Mouse (Mus musculus) spleen, adult 2 months (tissue): ENCODE data around the gene Ptprg. TPM values are rescaled to one million over a fixed set of nuclear protein-coding genes. Genes with fewer than 3 reads are reported as not detected.

Source experiments
- DNase-seq, 2 experiments: peaks; one replicate each; pipeline versions ENCODE4 v3.0.0 to v3.0.0-alpha.2; 2012 to 2021; ENCODE audit warnings: low spot score in 2 of 2, low read depth in 1 of 2
- H3K27ac ChIP-seq: fragments of 200-500 bp; 2 replicates; pipeline ENCODE4 v1.5.1; 2012; ENCODE audit warnings: low read length, inconsistent platforms; ENCODE audit not compliant: insufficient read depth
- H3K27me3 ChIP-seq: fragments of 200-500 bp; 2 replicates; pipeline ENCODE4 v1.6.1; 2012; ENCODE audit warnings: mild to moderate bottlenecking, moderate library complexity, low read length, inconsistent platforms; ENCODE audit not compliant: control insufficient read depth, insufficient read depth
- H3K36me3 ChIP-seq: fragments of 200-500 bp; 2 replicates; pipeline ENCODE4 v1.6.1; 2012; ENCODE audit warnings: mild to moderate bottlenecking, low read length, inconsistent platforms; ENCODE audit not compliant: control insufficient read depth, insufficient read depth
- H3K4me1 ChIP-seq: fragments of 200-500 bp; 2 replicates; pipeline ENCODE4 v1.6.1; 2011; ENCODE audit warnings: inconsistent platforms; ENCODE audit not compliant: control insufficient read depth, insufficient read depth, insufficient read length
- H3K4me3 ChIP-seq: fragments of 200-500 bp; 2 replicates; pipeline ENCODE4 v1.5.1; 2011; ENCODE audit warnings: mild to moderate bottlenecking, inconsistent platforms; ENCODE audit not compliant: insufficient read depth, insufficient read length; ENCODE audit errors: extremely low read depth
- CTCF ChIP-seq: fragments of 200-500 bp; IDR thresholded peaks from 2 replicates; pipeline ENCODE4 v1.5.1; 2011; ENCODE audit warnings: mild to moderate bottlenecking, inconsistent platforms; ENCODE audit not compliant: insufficient read depth, insufficient read length, insufficient replicate concordance; ENCODE audit errors: extremely low read depth
- POLR2A ChIP-seq: fragments of 200-500 bp; IDR thresholded peaks from 2 replicates; pipeline ENCODE4 v1.6.1; 2011; ENCODE audit warnings: low read depth, low read length, inconsistent platforms
- WGBS: fragments of 180-500 bp; shearing (Covaris S2); methylation state at CpG from one replicate; pipeline ENCODE4 v1.1.7; 2018; 5-methylcytosine and 5-hydroxymethylcytosine counted together
- polyA plus RNA-seq: library from polyadenylated mRNA; depleted of rRNA; stranded (reverse); fragments of >200 nt; gene quantifications from 2 replicates; pipeline ENCODE4 v1.2.3, GENCODE M21; 2012

Gene Ptprg
- polyA plus RNA-seq, 1 experiment: 4.9 TPM

DNA sequence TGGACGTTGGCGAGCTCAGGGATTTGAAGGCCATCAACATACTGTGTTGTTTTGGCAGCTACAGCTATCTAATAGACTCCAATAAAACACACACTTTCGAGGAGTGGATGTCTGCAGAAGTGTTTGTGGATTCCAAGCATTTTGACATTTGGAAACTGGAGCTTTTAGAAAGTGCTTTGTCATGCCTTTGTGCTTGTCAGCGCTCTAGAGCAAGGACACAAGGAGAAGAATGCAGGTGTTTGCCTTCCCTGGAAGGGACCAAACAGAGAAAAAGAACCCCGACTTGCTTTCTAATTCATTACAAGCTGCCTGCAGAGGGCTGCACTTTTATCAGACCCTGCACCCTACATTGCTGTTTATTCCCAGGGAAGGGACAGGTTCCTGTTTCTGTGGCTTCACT, 560.0 kb downstream of the Ptprg start:
- no peak for DNase-seq

DNA sequence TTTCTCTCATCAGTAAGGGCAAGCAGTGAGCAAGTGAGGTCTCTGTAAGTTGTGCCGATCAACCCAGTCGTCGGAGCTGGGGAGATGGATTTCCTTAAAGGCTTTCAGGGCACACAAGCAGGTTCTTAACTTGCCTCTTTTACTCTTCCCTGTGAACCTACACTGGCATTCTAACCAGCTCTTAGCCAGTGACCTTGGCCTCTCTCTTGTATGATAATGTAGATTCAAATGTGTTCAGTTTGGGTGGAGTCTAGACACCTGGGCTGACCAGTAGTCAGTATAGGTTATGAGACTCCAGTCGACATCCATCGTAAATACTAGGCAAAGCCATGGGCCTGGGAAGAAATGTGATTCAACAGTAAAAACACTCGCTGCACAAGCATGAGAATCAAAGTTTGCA, 560.7 kb downstream of the Ptprg start:
- H3K27ac ChIP-seq: no peak overlapping the region

More for the DNA sequence above, 560.0 kb downstream of the Ptprg start:
- Histone ChIP-seq H3K27me3 (no peaks in the 10 kb centered on the region), H3K4me1 (no peaks in the 10 kb centered on the region), H3K4me3 (no peak overlapping the region), H3K27ac (no peak overlapping the region), H3K36me3 (no peaks in the 10 kb centered on the region)
- 66% methylated on average over 5 of the region's 5 CpGs for WGBS
- TF ChIP-seq CTCF: no peak
- no peak for TF ChIP-seq POLR2A

GRCm38 (mm10) chr14:12119260-12119659, 565.9 kb downstream of the Ptprg start:
- Histone ChIP-seq H3K27me3 (no peaks in the 10 kb centered on the region), H3K27ac (no peak overlapping the region), H3K4me1 (no peaks in the 10 kb centered on the region), H3K4me3 (no peak overlapping the region), H3K36me3 (no peaks in the 10 kb centered on the region)
- WGBS: 81% methylated on average over 8 of the region's 8 CpGs
- no peak for DNase-seq
- TF ChIP-seq CTCF (no peak), POLR2A (no peak)

More for the DNA sequence above, 560.7 kb downstream of the Ptprg start:
- TF ChIP-seq CTCF (no peak), POLR2A (no peak)
- 85% methylated on average over 6 of the region's 6 CpGs for WGBS
- Histone ChIP-seq H3K36me3 (no peaks in the 10 kb centered on the region), H3K4me1 (no peaks in the 10 kb centered on the region), H3K4me3 (no peak overlapping the region), H3K27me3 (no peaks in the 10 kb centered on the region)
- no peak for DNase-seq

DNA sequence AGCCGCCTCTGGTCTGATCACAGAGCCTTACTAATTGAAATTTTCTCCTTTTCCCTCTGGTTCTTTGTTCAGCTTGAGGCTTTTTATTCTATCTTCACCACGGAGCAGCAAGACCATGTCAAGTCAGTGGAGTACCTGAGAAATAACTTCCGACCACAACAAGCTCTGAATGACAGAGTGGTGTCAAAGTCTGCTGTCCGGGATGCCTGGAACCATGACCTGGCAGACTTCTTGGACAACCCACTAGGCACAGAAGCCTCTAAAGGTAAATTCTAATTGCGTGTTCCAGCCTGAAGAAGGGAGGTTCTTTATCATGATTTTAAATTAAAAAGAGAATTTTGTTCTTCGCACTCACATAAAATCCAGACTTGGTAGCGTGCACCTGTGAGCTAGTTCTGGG, 568.6 kb downstream of the Ptprg start:
- DNase-seq: no peak
- no peaks in the 10 kb centered on the region for H3K27me3 ChIP-seq
- no peak overlapping the region for H3K4me3 ChIP-seq
- no peaks in the 10 kb centered on the region for H3K4me1 ChIP-seq
- TF ChIP-seq POLR2A (no peak), CTCF (no peak)
- no peak overlapping the region for H3K27ac ChIP-seq
- H3K36me3 ChIP-seq: no peaks in the 10 kb centered on the region
- WGBS: 91% methylated on average over 7 of the region's 7 CpGs

DNA sequence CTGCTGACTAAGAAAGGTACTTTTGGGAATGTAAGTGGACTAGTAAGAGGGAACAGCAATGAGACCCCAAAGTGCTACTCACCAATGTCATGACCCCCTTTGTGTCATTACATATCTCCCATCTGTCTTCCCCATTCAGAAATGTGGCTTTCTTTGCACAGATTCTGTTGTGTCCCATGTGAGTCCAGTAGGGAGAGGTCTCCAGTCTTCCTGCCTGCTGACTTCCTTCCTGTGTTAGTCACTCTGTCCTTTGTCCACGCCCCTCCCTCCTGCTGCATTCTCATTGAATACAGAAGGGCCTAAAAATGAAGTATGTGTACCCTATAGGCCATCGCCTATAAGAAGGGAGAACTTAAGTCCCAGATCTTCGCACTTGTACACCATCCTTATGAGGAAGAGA, 571.4 kb downstream of the Ptprg start:
- H3K36me3 ChIP-seq: no peaks in the 10 kb centered on the region
- TF ChIP-seq POLR2A (no peak), CTCF (no peak)
- WGBS: 81% methylated on average over 3 of the region's 3 CpGs
- H3K4me1 ChIP-seq: no peaks in the 10 kb centered on the region
- H3K27ac ChIP-seq: no peak overlapping the region
- no peak overlapping the region for H3K4me3 ChIP-seq
- no peaks in the 10 kb centered on the region for H3K27me3 ChIP-seq
- DNase-seq: no peak

DNA sequence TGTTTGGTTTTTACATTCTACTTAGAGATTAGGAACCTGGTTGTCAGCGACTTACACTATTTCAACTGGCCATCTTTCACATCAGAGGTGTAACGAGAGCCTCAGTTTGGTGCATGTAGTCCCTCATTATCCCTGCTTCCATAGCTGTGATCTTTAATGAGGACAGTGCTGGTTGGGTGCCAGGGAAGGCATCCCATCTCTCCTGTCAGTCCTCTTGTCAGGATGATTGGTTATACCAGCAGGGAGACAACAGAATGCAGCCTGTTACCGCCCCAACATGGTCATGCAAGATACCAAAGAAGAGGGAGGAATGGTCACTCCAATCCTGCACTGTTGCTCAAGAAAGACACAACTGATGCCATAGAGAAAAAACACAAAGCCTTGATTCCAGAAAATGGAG, 574.6 kb downstream of the Ptprg start:
- no peak for TF ChIP-seq POLR2A
- no peak for TF ChIP-seq CTCF
- no peak for DNase-seq
- Histone ChIP-seq H3K4me3 (no peak overlapping the region), H3K36me3 (no peaks in the 10 kb centered on the region), H3K4me1 (no peaks in the 10 kb centered on the region), H3K27me3 (no peaks in the 10 kb centered on the region), H3K27ac (no peak overlapping the region)
- WGBS: 88% methylated on average over 3 of the region's 3 CpGs

DNA sequence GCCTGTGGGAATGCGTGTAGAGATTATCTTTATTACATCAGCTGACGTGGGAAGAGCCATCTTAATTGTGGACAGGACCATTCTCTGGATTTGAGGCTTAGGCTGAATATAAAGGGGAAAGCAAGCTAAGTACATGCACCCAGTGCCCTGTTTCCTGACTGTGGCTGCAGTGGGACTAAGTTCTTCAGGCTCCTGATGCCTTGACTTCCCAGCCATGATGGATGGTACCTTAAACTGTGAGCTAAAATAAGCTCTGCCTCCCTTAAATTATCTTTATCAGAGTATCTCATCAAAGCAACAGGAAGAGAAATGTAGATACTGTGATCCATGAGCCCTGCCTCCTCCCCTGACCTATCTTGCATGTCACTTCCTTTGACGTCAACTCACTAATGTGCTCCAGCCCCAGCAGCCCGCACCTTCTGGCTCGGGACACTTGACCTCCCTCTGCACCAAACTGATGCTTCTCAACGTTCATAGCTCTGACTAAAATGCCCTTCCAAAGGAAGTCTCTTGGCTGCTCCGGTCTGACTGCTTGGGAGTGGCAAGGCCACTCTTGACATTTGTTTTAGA, 578.8 kb downstream of the Ptprg start:
- Histone ChIP-seq H3K4me1 (no peaks in the 10 kb centered on the region), H3K27me3 (no peaks in the 10 kb centered on the region), H3K36me3 (no peaks in the 10 kb centered on the region), H3K4me3 (no peak overlapping the region), H3K27ac (no peak overlapping the region)
- no peak for DNase-seq
- TF ChIP-seq POLR2A: no peak
- TF ChIP-seq CTCF: no peak
- WGBS: 65% methylated on average over 7 of the region's 7 CpGs

GRCm38 (mm10) chr14:12133163-12133562, 579.8 kb downstream of the Ptprg start:
- Histone ChIP-seq H3K27me3 (no peaks in the 10 kb centered on the region), H3K27ac (no peak overlapping the region), H3K4me3 (no peak overlapping the region), H3K36me3 (no peaks in the 10 kb centered on the region), H3K4me1 (no peaks in the 10 kb centered on the region)
- 14% methylated on average over 3 of the region's 3 CpGs for WGBS
- no peak for DNase-seq
- no peak for TF ChIP-seq CTCF
- no peak for TF ChIP-seq POLR2A
